Mouse (Mus musculus): Measurements from ENCODE around the gene Tsen54. TPM values are rescaled to one million over a fixed set of nuclear protein-coding genes. Genes with fewer than 3 reads are reported as not detected.

Tsen54 gene
- polyA plus RNA-seq, 1 experiment from 2014 or later = 19.9 TPM

GRCm38 (mm10) chr11:115797665-115798064 is 16.9 kb upstream of the Tsen54 start:
- Histone ChIP-seq H3K4me1 (replicated peaks; ENCODE audit: control insufficient read depth, insufficient read depth, low read length) (no peaks in the 10 kb centered on the region), H3K27me3 (ENCODE audit: control insufficient read depth, insufficient read depth, low read length) (no peaks in the 10 kb centered on the region), H3K9ac (no peak overlapping the region), H3K9me3 (ENCODE audit: control insufficient read depth, low read length) (no peaks in the 10 kb centered on the region), H3K4me2 (replicated peaks) (no peak overlapping the region), H3K36me3 (replicated peaks; ENCODE audit: control insufficient read depth, insufficient read depth) (peaks cover 99% of the 10 kb centered on the region), H3K27ac (no peak overlapping the region), H3K4me3 (replicated peaks; ENCODE audit: low read length) (no peak overlapping the region)
- 89% methylated on average over 9 of the region's 9 CpGs for WGBS
- ATAC-seq (ENCODE audit: low FRiP score) (no peak), DNase-seq (ENCODE audit: low spot score) (no peak)

- H3K36me3 ChIP-seq (replicated peaks; ENCODE audit: control insufficient read depth, insufficient read depth) = peaks cover 85% of the 10 kb centered on the region
- no peak overlapping the region for H3K4me2 ChIP-seq (replicated peaks)
- H3K9ac ChIP-seq = no peak overlapping the region
- DNase-seq (ENCODE audit: low spot score) (no peak), ATAC-seq (ENCODE audit: low FRiP score) (no peak)
- H3K27ac ChIP-seq = no peak overlapping the region
- 94% methylated on average over 18 of the region's 18 CpGs for WGBS
- H3K4me1 ChIP-seq (replicated peaks; ENCODE audit: control insufficient read depth, insufficient read depth, low read length) = no peaks in the 10 kb centered on the region
- no peak overlapping the region for H3K4me3 ChIP-seq (replicated peaks; ENCODE audit: low read length)
- H3K9me3 ChIP-seq (ENCODE audit: control insufficient read depth, low read length) = no peaks in the 10 kb centered on the region
- H3K27me3 ChIP-seq (ENCODE audit: control insufficient read depth, insufficient read depth, low read length) = no peaks in the 10 kb centered on the region
Observed at GRCm38 (mm10) chr11:115800981-115801380, 13.5 kb upstream of the Tsen54 start.

- H3K4me3 ChIP-seq (replicated peaks; ENCODE audit: low read length) = no peak overlapping the region
- no peak overlapping the region for H3K9ac ChIP-seq
- no peak overlapping the region for H3K27ac ChIP-seq
- no peaks in the 10 kb centered on the region for H3K27me3 ChIP-seq (ENCODE audit: control insufficient read depth, insufficient read depth, low read length)
- H3K36me3 ChIP-seq (replicated peaks; ENCODE audit: control insufficient read depth, insufficient read depth) = peaks cover 68% of the 10 kb centered on the region
- 93% methylated on average over 24 of the region's 24 CpGs for WGBS
- H3K4me1 ChIP-seq (replicated peaks; ENCODE audit: control insufficient read depth, insufficient read depth, low read length) = 0 out of 2 replicates have a peak, but pooled peaks cover 5% of the 10 kb centered on the region
- DNase-seq (ENCODE audit: low spot score) = no peak
- no peak for ATAC-seq (ENCODE audit: low FRiP score)
- H3K4me2 ChIP-seq (replicated peaks) = no peak overlapping the region
- H3K9me3 ChIP-seq (ENCODE audit: control insufficient read depth, low read length) = no peaks in the 10 kb centered on the region
Observed at GRCm38 (mm10) chr11:115803072-115803709, 11.3 kb upstream of the Tsen54 start.

- H3K9me3 ChIP-seq (ENCODE audit: control insufficient read depth, low read length) = no peaks in the 10 kb centered on the region
- H3K9ac ChIP-seq = no peak overlapping the region
- no peak for ATAC-seq (ENCODE audit: low FRiP score)
- H3K4me1 ChIP-seq (replicated peaks; ENCODE audit: control insufficient read depth, insufficient read depth, low read length) = peaks cover 24% of the 10 kb centered on the region; the same call in 1 of the 2 replicates
- H3K4me3 ChIP-seq (replicated peaks; ENCODE audit: low read length) = no peak overlapping the region
- H3K27ac ChIP-seq = no peak overlapping the region
- DNase-seq (ENCODE audit: low spot score) = no peak
- H3K4me2 ChIP-seq (replicated peaks) = no peak overlapping the region
- WGBS = 94% methylated on average over 7 of the region's 7 CpGs
- no peaks in the 10 kb centered on the region for H3K27me3 ChIP-seq (ENCODE audit: control insufficient read depth, insufficient read depth, low read length)
- peaks cover 50% of the 10 kb centered on the region for H3K36me3 ChIP-seq (replicated peaks; ENCODE audit: control insufficient read depth, insufficient read depth)
Observed at GRCm38 (mm10) chr11:115805005-115805404, 9.5 kb upstream of the Tsen54 start.

GRCm38 (mm10) chr11:115806154-115806553 is 8.4 kb upstream of the Tsen54 start:
- no peaks in the 10 kb centered on the region for H3K9me3 ChIP-seq (ENCODE audit: control insufficient read depth, low read length)
- peaks cover 27% of the 10 kb centered on the region; the same call in 1 of the 2 replicates for H3K4me1 ChIP-seq (replicated peaks; ENCODE audit: control insufficient read depth, insufficient read depth, low read length)
- DNase-seq (ENCODE audit: low spot score) = no peak
- no peak overlapping the region for H3K9ac ChIP-seq
- H3K36me3 ChIP-seq (replicated peaks; ENCODE audit: control insufficient read depth, insufficient read depth) = peaks cover 38% of the 10 kb centered on the region
- H3K4me3 ChIP-seq (replicated peaks; ENCODE audit: low read length) = no peak overlapping the region
- WGBS = 93% methylated on average over 10 of the region's 10 CpGs
- H3K27me3 ChIP-seq (ENCODE audit: control insufficient read depth, insufficient read depth, low read length) = no peaks in the 10 kb centered on the region
- ATAC-seq (ENCODE audit: low FRiP score) = no peak
- no peak overlapping the region for H3K4me2 ChIP-seq (replicated peaks)
- no peak overlapping the region for H3K27ac ChIP-seq

GRCm38 (mm10) chr11:115807306-115807705 is 7.2 kb upstream of the Tsen54 start:
- DNase-seq (ENCODE audit: low spot score) (no peak), ATAC-seq (ENCODE audit: low FRiP score) (peak; percentile 25; the same call in 1 of the 2 replicates)
- Histone ChIP-seq H3K9ac (no peak overlapping the region), H3K9me3 (ENCODE audit: control insufficient read depth, low read length) (no peaks in the 10 kb centered on the region), H3K27me3 (ENCODE audit: control insufficient read depth, insufficient read depth, low read length) (no peaks in the 10 kb centered on the region), H3K4me2 (replicated peaks) (peak overlapping the region; percentile 88), H3K4me1 (replicated peaks; ENCODE audit: control insufficient read depth, insufficient read depth, low read length) (peaks cover 31% of the 10 kb centered on the region), H3K27ac (peak overlapping the region; percentile 74), H3K36me3 (replicated peaks; ENCODE audit: control insufficient read depth, insufficient read depth) (peaks cover 27% of the 10 kb centered on the region), H3K4me3 (replicated peaks; ENCODE audit: low read length) (no peak overlapping the region)
- WGBS = 36% methylated on average over 6 of the region's 6 CpGs

- H3K9ac ChIP-seq = 0 out of 2 replicates have a peak overlapping the region, but pooled peaks have one; percentile 14
- no peaks in the 10 kb centered on the region for H3K9me3 ChIP-seq (ENCODE audit: control insufficient read depth, low read length)
- H3K36me3 ChIP-seq (replicated peaks; ENCODE audit: control insufficient read depth, insufficient read depth) = peaks cover 20% of the 10 kb centered on the region
- no peak overlapping the region for H3K4me3 ChIP-seq (replicated peaks; ENCODE audit: low read length)
- H3K27ac ChIP-seq = peak overlapping the region; percentile 74
- ATAC-seq (ENCODE audit: low FRiP score) = no peak
- H3K27me3 ChIP-seq (ENCODE audit: control insufficient read depth, insufficient read depth, low read length) = no peaks in the 10 kb centered on the region
- H3K4me1 ChIP-seq (replicated peaks; ENCODE audit: control insufficient read depth, insufficient read depth, low read length) = peaks cover 37% of the 10 kb centered on the region
- DNase-seq (ENCODE audit: low spot score) = no peak
- WGBS = 41% methylated on average over 11 of the region's 11 CpGs
- peak overlapping the region; percentile 88 for H3K4me2 ChIP-seq (replicated peaks)
Observed at GRCm38 (mm10) chr11:115807971-115808370, 6.6 kb upstream of the Tsen54 start.

GRCm38 (mm10) chr11:115808696-115809310 is 5.7 kb upstream of the Tsen54 start:
- H3K27ac ChIP-seq = peak overlapping the region; percentile 74
- no peaks in the 10 kb centered on the region for H3K27me3 ChIP-seq (ENCODE audit: control insufficient read depth, insufficient read depth, low read length)
- peaks cover 12% of the 10 kb centered on the region for H3K36me3 ChIP-seq (replicated peaks; ENCODE audit: control insufficient read depth, insufficient read depth)
- DNase-seq (ENCODE audit: low spot score) = no peak
- H3K4me3 ChIP-seq (replicated peaks; ENCODE audit: low read length) = no peak overlapping the region
- peaks cover 40% of the 10 kb centered on the region for H3K4me1 ChIP-seq (replicated peaks; ENCODE audit: control insufficient read depth, insufficient read depth, low read length)
- 0 out of 2 replicates have a peak overlapping the region, but pooled peaks have one; percentile 14 for H3K9ac ChIP-seq
- ATAC-seq (ENCODE audit: low FRiP score) = peak; percentile 19; the same call in 1 of the 2 replicates
- H3K9me3 ChIP-seq (ENCODE audit: control insufficient read depth, low read length) = no peaks in the 10 kb centered on the region
- H3K4me2 ChIP-seq (replicated peaks) = peak overlapping the region; percentile 88
- 35% methylated on average over 10 of the region's 10 CpGs for WGBS

GRCm38 (mm10) chr11:115809311-115809781 is 5.2 kb upstream of the Tsen54 start:
- Histone ChIP-seq H3K27ac (peak overlapping the region; percentile 74), H3K27me3 (ENCODE audit: control insufficient read depth, insufficient read depth, low read length) (no peaks in the 10 kb centered on the region), H3K36me3 (replicated peaks; ENCODE audit: control insufficient read depth, insufficient read depth) (peaks cover 10% of the 10 kb centered on the region; the same call in 1 of the 2 replicates), H3K9ac (0 out of 2 replicates have a peak overlapping the region, but pooled peaks have one; percentile 14), H3K4me3 (replicated peaks; ENCODE audit: low read length) (no peak overlapping the region), H3K4me1 (replicated peaks; ENCODE audit: control insufficient read depth, insufficient read depth, low read length) (peaks cover 40% of the 10 kb centered on the region), H3K4me2 (replicated peaks) (peak overlapping the region; percentile 88), H3K9me3 (ENCODE audit: control insufficient read depth, low read length) (no peaks in the 10 kb centered on the region)
- DNase-seq (ENCODE audit: low spot score) (no peak), ATAC-seq (ENCODE audit: low FRiP score) (no peak)
- WGBS = 51% methylated on average over 8 of the region's 8 CpGs
